Mouse (Mus musculus): ENCODE measurements around the gene Olfr1373.
"Not testable (repeated sequence)": the region's sequence is repeated elsewhere in the genome, so short reads cannot be mapped to it uniquely, and the experiment has no call there.

DNA sequence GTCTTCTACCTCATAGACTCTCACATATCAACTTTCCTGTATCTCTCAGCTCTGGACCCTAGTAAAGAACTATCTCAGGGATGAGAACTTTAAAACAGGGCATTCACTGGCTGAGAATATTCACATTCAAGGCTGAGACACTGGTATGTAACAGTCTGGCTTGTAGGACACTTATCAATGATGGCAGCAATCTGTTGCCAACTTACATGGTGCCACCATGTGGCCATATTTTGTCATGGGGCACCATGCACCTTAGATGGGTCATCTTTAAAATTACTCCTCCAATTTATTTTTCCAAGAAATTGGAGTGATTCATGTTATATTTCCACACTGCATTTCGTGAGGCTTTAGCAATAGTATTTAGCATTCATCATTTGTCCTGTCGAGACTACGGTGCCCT lies 34.6 kb upstream of the Olfr1373 start:
- not testable (repeated sequence) for TF ChIP-seq CTCF (IDR thresholded peaks at IDR 0.05; ENCODE audit: extremely low read depth, insufficient read length, insufficient replicate concordance, low read depth, low read length); POLR2A (IDR thresholded peaks at IDR 0.05; ENCODE audit: low read depth, low read length)

All from small intestine, adult 2 months (tissue).